Mouse (Mus musculus): ENCODE results near the gene Wipi1. TPM values are rescaled to one million over a fixed set of nuclear protein-coding genes. Genes with fewer than 3 reads are reported as not detected.

The Wipi1 gene
- polyA plus RNA-seq, 1 experiment from 2014 or later = 11.4 TPM

DNA sequence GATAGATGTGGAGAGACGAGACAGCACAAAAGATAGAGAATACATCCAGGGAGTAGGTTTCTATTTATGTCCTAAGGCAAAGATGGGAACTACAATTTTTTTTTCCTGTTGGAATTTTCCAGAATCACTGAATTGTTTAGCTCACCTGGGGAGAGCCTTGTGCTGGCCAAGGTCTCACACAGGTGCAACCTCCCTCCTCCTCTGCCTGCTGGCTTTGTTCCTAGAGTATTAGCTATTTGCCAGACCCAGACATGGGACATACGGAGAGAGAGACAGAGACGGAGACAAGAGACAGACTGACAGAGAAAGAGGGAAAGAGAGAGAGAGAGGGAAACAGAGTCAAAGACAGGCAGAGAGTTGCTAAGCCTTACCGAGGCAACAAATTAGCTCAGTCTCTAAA, 86.2 kb downstream of the Wipi1 start:
- H3K9ac ChIP-seq (ENCODE audit: low read length) = no peak overlapping the region
- H3K4me3 ChIP-seq (ENCODE audit: low read depth, low read length) = no peak overlapping the region
- no peaks in the 10 kb centered on the region for H3K36me3 ChIP-seq (ENCODE audit: control insufficient read depth, insufficient read depth, low read length)
- no peak overlapping the region for H3K27ac ChIP-seq (ENCODE audit: low read depth, low read length)
- H3K4me1 ChIP-seq (ENCODE audit: control insufficient read depth, insufficient read depth, low read length) = no peaks in the 10 kb centered on the region
- H3K27me3 ChIP-seq (ENCODE audit: control insufficient read depth, insufficient read depth, low read length) = no peaks in the 10 kb centered on the region
- 84% methylated on average over 4 of the region's 4 CpGs for WGBS
- H3K9me3 ChIP-seq (ENCODE audit: control insufficient read depth, low read length) = no peaks in the 10 kb centered on the region
- H3K4me2 ChIP-seq (ENCODE audit: low read depth) = no peak overlapping the region
- DNase-seq (ENCODE audit: low spot score) (no peak), ATAC-seq (ENCODE audit: insufficient read depth, low FRiP score, low TSS enrichment) (no peak)

- H3K27me3 ChIP-seq (ENCODE audit: control insufficient read depth, insufficient read depth, low read length) = no peaks in the 10 kb centered on the region
- no peak overlapping the region for H3K4me2 ChIP-seq (ENCODE audit: low read depth)
- no peaks in the 10 kb centered on the region for H3K36me3 ChIP-seq (ENCODE audit: control insufficient read depth, insufficient read depth, low read length)
- H3K4me3 ChIP-seq (ENCODE audit: low read depth, low read length) = no peak overlapping the region
- H3K9me3 ChIP-seq (ENCODE audit: control insufficient read depth, low read length) = no peaks in the 10 kb centered on the region
- DNase-seq (ENCODE audit: low spot score) (no peak), ATAC-seq (ENCODE audit: insufficient read depth, low FRiP score, low TSS enrichment) (no peak)
- WGBS = 91% methylated on average over 5 of the region's 5 CpGs
- no peak overlapping the region for H3K9ac ChIP-seq (ENCODE audit: low read length)
- no peaks in the 10 kb centered on the region for H3K4me1 ChIP-seq (ENCODE audit: control insufficient read depth, insufficient read depth, low read length)
- no peak overlapping the region for H3K27ac ChIP-seq (ENCODE audit: low read depth, low read length)
These were observed 86.9 kb downstream of the Wipi1 start for GRCm38 (mm10) chr11:109524869-109525268.

Other genes with a start within 250 kb of the Wipi1 start
- 19.9 and 23.4 TPM in 2 replicates for gene Gna13, start 249.1 kb downstream of the Wipi1 start, polyA plus RNA-seq (2014; fragmentation: Nextera tagmentation; extraction: Ambion mirVana)
- gene 9930022D16Rik, start 198.1 kb downstream of the Wipi1 start, polyA plus RNA-seq (2014; fragmentation: Nextera tagmentation; extraction: Ambion mirVana) = not detected in 2 replicates
- gene Amz2, start 186.0 kb downstream of the Wipi1 start, polyA plus RNA-seq (2014; fragmentation: Nextera tagmentation; extraction: Ambion mirVana) = 45.2 and 46.6 TPM in 2 replicates
- gene Arsg, start 138.6 kb downstream of the Wipi1 start, polyA plus RNA-seq (2014; fragmentation: Nextera tagmentation; extraction: Ambion mirVana) = 1.9 and 2.3 TPM in 2 replicates
- gene Slc16a6, start 138.4 kb downstream of the Wipi1 start, polyA plus RNA-seq (2014; fragmentation: Nextera tagmentation; extraction: Ambion mirVana) = 3.2 and 3.3 TPM in 2 replicates
- 442 and 461 TPM in 2 replicates for gene Prkar1a, start 37.4 kb upstream of the Wipi1 start, polyA plus RNA-seq (2014; fragmentation: Nextera tagmentation; extraction: Ambion mirVana)
- gene Fam20a, start 110.3 kb upstream of the Wipi1 start, polyA plus RNA-seq (2014; fragmentation: Nextera tagmentation; extraction: Ambion mirVana) = 0.76 and 0.92 TPM in 2 replicates
- gene 1700012B07Rik, start 216.1 kb upstream of the Wipi1 start, polyA plus RNA-seq (2014; fragmentation: Nextera tagmentation; extraction: Ambion mirVana) = not detected in 2 replicates